Mouse (Mus musculus) G1E (cell line): ENCODE measurements at regions not wholly inside any gene's neighbourhood (a gene's known extent, or its start where the extent isn't known, plus 50 kb on each side); places are given as distances from the start of the nearest gene placed in this dataset.

ENCODE experiments used
- CTCF ChIP-seq: IDR thresholded peaks from 2 replicates; pipeline ENCODE4 v1.5.1; 2012; ENCODE audit warnings: low read depth, low read length, inconsistent platforms, mixed read lengths
- TAL1 ChIP-seq: conservative IDR thresholded peaks from 2 replicates; pipeline ENCODE4 v1.6.1; 2012; ENCODE audit warnings: low read depth, low read length, inconsistent platforms, mixed read lengths

GRCm38 (mm10) chr8:11135135-11135534 is 126.9 kb upstream of the Irs2 start:
- no peak for TF ChIP-seq TAL1
- TF ChIP-seq CTCF: no peak
